Mouse (Mus musculus): Measurements from ENCODE around the gene Slc30a7.
"Not testable (repeated sequence)": the region's sequence is repeated elsewhere in the genome, so short reads cannot be mapped to it uniquely, and the experiment has no call there.

Slc30a7 gene

GRCm38 (mm10) chr3:115949220-115949920 is 57.8 kb downstream of the Slc30a7 start:
- no peak for DNase-seq (ENCODE audit: low read depth, low spot score)

GRCm38 (mm10) chr3:115946272-115946671 is 60.9 kb downstream of the Slc30a7 start:
- DNase-seq (ENCODE audit: low read depth, low spot score): no peak

GRCm38 (mm10) chr3:115944376-115944775 is 62.8 kb downstream of the Slc30a7 start:
- DNase-seq (ENCODE audit: low read depth, low spot score): no peak

GRCm38 (mm10) chr3:115941464-115941863 is 65.7 kb downstream of the Slc30a7 start:
- no peak for DNase-seq (ENCODE audit: low read depth, low spot score)

GRCm38 (mm10) chr3:115940510-115940909 is 66.7 kb downstream of the Slc30a7 start:
- DNase-seq (ENCODE audit: low read depth, low spot score): no peak

GRCm38 (mm10) chr3:115937807-115938206 is 69.4 kb downstream of the Slc30a7 start:
- no peak for DNase-seq (ENCODE audit: low read depth, low spot score)

- peak; percentile 75 for DNase-seq (ENCODE audit: low read depth, low spot score)
Observed at GRCm38 (mm10) chr3:115936734-115937599, 70.2 kb downstream of the Slc30a7 start.

- no peak for DNase-seq (ENCODE audit: low read depth, low spot score)
Observed at GRCm38 (mm10) chr3:115933293-115934186, 73.7 kb downstream of the Slc30a7 start.

- DNase-seq (ENCODE audit: low read depth, low spot score): no peak
Observed at GRCm38 (mm10) chr3:115931701-115932100, 75.5 kb downstream of the Slc30a7 start.

GRCm38 (mm10) chr3:115926531-115926930 is 80.7 kb downstream of the Slc30a7 start:
- no peak for DNase-seq (ENCODE audit: low read depth, low spot score)

GRCm38 (mm10) chr3:115924401-115925190 is 82.6 kb downstream of the Slc30a7 start:
- no peak for DNase-seq (ENCODE audit: low read depth, low spot score)

GRCm38 (mm10) chr3:115907406-115907805 is 99.8 kb downstream of the Slc30a7 start:
- DNase-seq (ENCODE audit: low read depth, low spot score): not testable (repeated sequence)

GRCm38 (mm10) chr3:115905567-115905966 is 101.6 kb downstream of the Slc30a7 start:
- DNase-seq (ENCODE audit: low read depth, low spot score): no peak

- no peak for DNase-seq (ENCODE audit: low read depth, low spot score)
Observed at GRCm38 (mm10) chr3:115905067-115905466, 102.1 kb downstream of the Slc30a7 start.

GRCm38 (mm10) chr3:115902301-115902956 is 104.8 kb downstream of the Slc30a7 start:
- no peak for DNase-seq (ENCODE audit: low read depth, low spot score)

- DNase-seq (ENCODE audit: low read depth, low spot score): no peak
Observed at GRCm38 (mm10) chr3:115898354-115898948, 108.8 kb downstream of the Slc30a7 start.

GRCm38 (mm10) chr3:115893166-115893565 is 114.0 kb downstream of the Slc30a7 start:
- no peak for DNase-seq (ENCODE audit: low read depth, low spot score)

- no peak for DNase-seq (ENCODE audit: low read depth, low spot score)
Observed at GRCm38 (mm10) chr3:115892341-115892740, 114.9 kb downstream of the Slc30a7 start.
